Mouse (Mus musculus): ENCODE results near the gene Smarcd1.
A peak's percentile ranks its signal among the peaks of the same experiment; 100 is the strongest.

DNA sequence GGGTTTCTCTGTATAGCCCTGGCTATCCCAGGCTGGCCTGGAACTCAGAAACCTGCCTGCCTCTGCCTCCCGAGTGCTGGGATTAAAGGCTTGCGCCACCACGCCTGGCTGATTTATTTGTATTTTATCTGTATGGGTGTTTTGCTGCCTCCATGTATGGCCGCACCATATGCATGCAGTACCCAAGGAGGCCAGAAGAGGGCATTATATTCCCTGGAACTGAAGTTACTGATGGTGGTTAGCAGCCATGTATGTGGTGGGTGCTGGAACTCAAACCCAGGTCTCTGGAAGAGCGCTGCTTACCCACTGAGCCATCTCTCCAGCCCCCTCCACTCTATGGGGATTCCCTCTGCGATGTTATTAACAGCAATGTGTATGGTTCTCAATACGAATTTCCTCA lies 19.0 kb upstream of the Smarcd1 start:
- TF ChIP-seq POLR2A (IDR thresholded peaks at IDR 0.05; ENCODE audit: borderline replicate concordance, extremely low read depth, insufficient read depth, insufficient read length, poor library complexity, severe bottlenecking) (no peak), CTCF (IDR thresholded peaks at IDR 0.05; ENCODE audit: borderline replicate concordance, extremely low read depth, insufficient read depth, insufficient read length) (peak; percentile 41; the same call in 1 of the 2 replicates)
